Mouse (Mus musculus): ENCODE data around the gene U2surp. TPM values are rescaled to one million over a fixed set of nuclear protein-coding genes. Genes with fewer than 3 reads are reported as not detected.
"Not testable (repeated sequence)": the region's sequence is repeated elsewhere in the genome, so short reads cannot be mapped to it uniquely, and the experiment has no call there.

U2surp gene
- polyA plus RNA-seq, 1 experiment from 2014 or later = 48.7 TPM

DNA sequence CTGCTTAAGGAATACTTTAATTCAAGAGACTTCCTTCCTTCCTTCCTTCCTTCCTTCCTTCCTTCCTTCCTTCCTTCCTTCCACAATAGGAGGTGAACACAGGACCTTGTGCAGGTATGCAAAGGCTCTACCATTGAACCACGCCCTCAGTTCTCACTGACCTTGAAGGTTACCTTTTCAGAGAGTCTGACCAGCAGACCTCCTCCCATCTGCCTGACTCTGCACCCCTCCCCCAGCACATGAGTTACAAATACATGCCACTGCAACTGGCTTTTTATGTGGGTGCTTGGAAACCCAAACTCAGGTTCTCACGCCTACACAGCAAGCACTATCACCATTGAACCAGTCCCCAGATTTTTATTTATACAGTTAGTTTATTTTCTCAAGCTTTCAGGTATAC is 10.8 kb upstream of the U2surp start:
- H3K9me3 ChIP-seq (replicated peaks; ENCODE audit: control insufficient read depth, low read length) = no peaks in the 10 kb centered on the region

DNA sequence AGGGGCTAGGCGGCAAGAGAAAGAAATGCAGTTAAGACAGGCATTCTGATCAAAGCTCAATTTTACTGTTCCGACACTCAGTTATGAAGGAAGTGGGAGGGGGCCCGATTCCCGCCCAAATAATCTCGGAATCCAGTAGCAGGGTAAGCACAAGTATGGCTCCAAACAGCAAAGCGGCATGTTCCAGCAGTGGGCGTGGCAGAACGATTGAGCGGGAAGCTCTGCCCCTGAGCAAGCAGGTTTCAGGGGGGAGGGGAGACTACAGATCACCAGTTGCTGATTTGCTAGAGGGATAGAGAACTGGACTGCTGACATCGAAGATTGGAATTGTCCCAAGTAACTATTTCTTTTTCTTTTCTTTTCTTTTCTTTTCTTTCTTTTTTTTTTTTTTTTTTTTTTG is 9.8 kb upstream of the U2surp start:
- ATAC-seq (ENCODE audit: low read depth) = 0 out of 2 replicates have a peak, but pooled peaks have one; percentile 13
- Histone ChIP-seq H3K4me2 (ENCODE audit: low read depth, low read length) (no peak overlapping the region), H3K27ac (ENCODE audit: low read length) (no peak overlapping the region), H3K9me3 (replicated peaks; ENCODE audit: control insufficient read depth, low read length) (no peaks in the 10 kb centered on the region), H3K4me3 (ENCODE audit: low read depth, low read length) (no peak overlapping the region), H3K9ac (ENCODE audit: low read depth, low read length) (no peak overlapping the region), H3K4me1 (ENCODE audit: control insufficient read depth, low read depth, low read length) (no peaks in the 10 kb centered on the region), H3K36me3 (ENCODE audit: control insufficient read depth, insufficient read depth) (no peaks in the 10 kb centered on the region), H3K27me3 (ENCODE audit: control insufficient read depth, insufficient read depth, low read depth, low read length) (no peaks in the 10 kb centered on the region)
- WGBS (ENCODE audit: insufficient replicate concordance) = 35% methylated on average over 10 of the region's 10 CpGs

More for the DNA sequence above, 10.8 kb upstream of the U2surp start:
- Histone ChIP-seq H3K36me3 (ENCODE audit: control insufficient read depth, insufficient read depth) (no peaks in the 10 kb centered on the region), H3K9ac (ENCODE audit: low read depth, low read length) (no peak overlapping the region), H3K4me2 (ENCODE audit: low read depth, low read length) (no peak overlapping the region), H3K4me3 (ENCODE audit: low read depth, low read length) (no peak overlapping the region), H3K4me1 (ENCODE audit: control insufficient read depth, low read depth, low read length) (no peaks in the 10 kb centered on the region), H3K27me3 (ENCODE audit: control insufficient read depth, insufficient read depth, low read depth, low read length) (no peaks in the 10 kb centered on the region), H3K27ac (ENCODE audit: low read length) (no peak overlapping the region)
- 59% methylated on average over 2 of the region's 2 CpGs for WGBS (ENCODE audit: insufficient replicate concordance)
- no peak for ATAC-seq (ENCODE audit: low read depth)

DNA sequence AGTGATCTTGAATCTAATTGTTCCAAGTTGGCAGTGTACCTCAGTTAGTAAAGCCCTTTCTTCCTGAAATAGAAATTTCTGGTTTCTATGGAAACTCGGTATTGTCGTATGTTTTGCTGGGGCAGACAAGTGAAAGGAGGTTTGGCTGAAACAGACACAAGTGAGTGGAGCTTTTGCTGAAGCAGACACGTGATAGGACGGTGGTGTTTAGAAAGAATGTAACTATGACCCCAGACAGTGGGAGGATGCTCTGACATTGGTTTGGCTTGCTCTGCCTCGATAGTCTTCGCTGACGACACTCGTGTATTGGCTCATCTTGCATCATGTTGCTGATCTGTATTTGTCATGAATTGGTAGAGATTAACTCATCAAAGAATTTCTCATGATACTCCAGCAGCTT is 9.2 kb upstream of the U2surp start:
- Histone ChIP-seq H3K4me1 (ENCODE audit: control insufficient read depth, low read depth, low read length) (no peaks in the 10 kb centered on the region), H3K27ac (ENCODE audit: low read length) (no peak overlapping the region), H3K4me2 (ENCODE audit: low read depth, low read length) (no peak overlapping the region), H3K9me3 (replicated peaks; ENCODE audit: control insufficient read depth, low read length) (no peaks in the 10 kb centered on the region), H3K9ac (ENCODE audit: low read depth, low read length) (no peak overlapping the region), H3K36me3 (ENCODE audit: control insufficient read depth, insufficient read depth) (no peaks in the 10 kb centered on the region), H3K27me3 (ENCODE audit: control insufficient read depth, insufficient read depth, low read depth, low read length) (no peaks in the 10 kb centered on the region), H3K4me3 (ENCODE audit: low read depth, low read length) (no peak overlapping the region)
- ATAC-seq (ENCODE audit: low read depth) = no peak
- WGBS (ENCODE audit: insufficient replicate concordance) = 67% methylated on average over 8 of the region's 8 CpGs

DNA sequence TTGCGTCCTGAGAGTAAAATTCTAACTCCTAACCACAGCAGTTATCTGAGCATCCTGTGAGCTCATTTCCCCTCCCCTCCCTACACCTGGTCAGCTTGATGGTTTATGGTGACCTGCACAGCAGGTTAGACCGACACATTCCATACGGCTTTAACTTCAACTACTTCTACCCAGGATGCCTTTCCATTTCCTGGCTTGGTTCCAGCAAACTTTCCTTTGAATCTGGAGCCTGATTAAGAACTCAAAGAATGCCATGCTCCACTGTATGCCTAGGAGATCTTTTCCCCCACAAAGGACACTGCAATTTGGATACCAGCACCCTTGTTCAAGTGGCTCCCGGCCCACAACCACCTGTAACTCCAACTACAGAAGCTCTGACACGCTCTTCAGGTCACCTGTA is 8.8 kb upstream of the U2surp start:
- Histone ChIP-seq H3K9ac (ENCODE audit: low read depth, low read length) (no peak overlapping the region), H3K4me3 (ENCODE audit: low read depth, low read length) (no peak overlapping the region), H3K27me3 (ENCODE audit: control insufficient read depth, insufficient read depth, low read depth, low read length) (no peaks in the 10 kb centered on the region), H3K27ac (ENCODE audit: low read length) (no peak overlapping the region), H3K9me3 (replicated peaks; ENCODE audit: control insufficient read depth, low read length) (no peaks in the 10 kb centered on the region), H3K36me3 (ENCODE audit: control insufficient read depth, insufficient read depth) (no peaks in the 10 kb centered on the region), H3K4me2 (ENCODE audit: low read depth, low read length) (no peak overlapping the region), H3K4me1 (ENCODE audit: control insufficient read depth, low read depth, low read length) (no peaks in the 10 kb centered on the region)
- no peak for ATAC-seq (ENCODE audit: low read depth)
- WGBS (ENCODE audit: insufficient replicate concordance) = 70% methylated on average over 5 of the region's 5 CpGs

DNA sequence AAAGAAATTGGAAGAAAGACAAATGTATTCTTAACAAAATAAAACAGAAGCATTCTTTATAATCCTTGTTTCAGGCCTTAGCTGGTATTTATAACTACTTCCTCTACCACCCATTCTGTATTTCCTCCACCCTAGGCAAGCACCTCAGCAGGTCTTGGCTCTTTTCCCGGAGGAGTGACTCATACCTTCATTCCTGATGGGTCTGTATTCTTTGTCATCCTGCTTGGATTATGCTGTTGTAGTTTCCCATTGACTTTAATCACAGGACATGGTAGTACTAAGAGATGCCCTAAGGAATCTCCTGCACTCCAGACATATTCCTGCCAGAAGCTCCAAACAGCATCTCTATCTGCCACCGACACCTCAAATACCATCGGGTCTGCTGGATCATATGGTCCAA is 2.6 kb upstream of the U2surp start:
- peaks cover 11% of the 10 kb centered on the region for H3K4me1 ChIP-seq (ENCODE audit: control insufficient read depth, low read depth, low read length)
- H3K36me3 ChIP-seq (ENCODE audit: control insufficient read depth, insufficient read depth); H3K27me3 ChIP-seq (ENCODE audit: control insufficient read depth, insufficient read depth, low read depth, low read length); H3K4me3 ChIP-seq (ENCODE audit: low read depth, low read length); H3K9ac ChIP-seq (ENCODE audit: low read depth, low read length); H3K4me2 ChIP-seq (ENCODE audit: low read depth, low read length); H3K9me3 ChIP-seq (replicated peaks; ENCODE audit: control insufficient read depth, low read length); ATAC-seq (ENCODE audit: low read depth); H3K27ac ChIP-seq (ENCODE audit: low read length): not testable (repeated sequence)
- 79% methylated on average over 3 of the region's 3 CpGs for WGBS (ENCODE audit: insufficient replicate concordance)

DNA sequence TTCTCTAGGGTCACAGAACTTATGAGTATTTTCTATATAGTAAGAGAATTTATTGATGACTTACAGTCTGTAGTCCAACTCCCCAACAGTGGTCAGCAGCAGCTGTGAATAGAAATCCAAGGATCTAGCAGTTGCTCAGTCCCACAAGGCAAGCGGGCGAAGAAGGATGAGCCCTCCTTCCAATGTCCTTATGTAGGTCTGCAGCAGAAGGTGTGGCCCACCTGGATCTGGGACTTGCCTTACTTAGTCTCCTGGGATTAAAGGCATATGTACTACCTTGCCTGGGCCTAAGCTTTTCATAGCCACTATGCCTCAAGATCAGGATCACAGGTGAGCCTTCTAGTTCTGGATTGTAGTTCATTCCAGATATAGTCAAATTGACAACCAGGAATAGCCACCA is 2.0 kb upstream of the U2surp start:
- 85% methylated on average over 2 of the region's 2 CpGs for WGBS (ENCODE audit: insufficient replicate concordance)
- no peaks in the 10 kb centered on the region for H3K9me3 ChIP-seq (replicated peaks; ENCODE audit: control insufficient read depth, low read length)
- H3K9ac ChIP-seq (ENCODE audit: low read depth, low read length) = no peak overlapping the region
- H3K36me3 ChIP-seq (ENCODE audit: control insufficient read depth, insufficient read depth) = no peaks in the 10 kb centered on the region
- H3K27ac ChIP-seq (ENCODE audit: low read length) = no peak overlapping the region
- peaks cover 11% of the 10 kb centered on the region for H3K4me1 ChIP-seq (ENCODE audit: control insufficient read depth, low read depth, low read length)
- H3K4me2 ChIP-seq (ENCODE audit: low read depth, low read length) = no peak overlapping the region
- no peak for ATAC-seq (ENCODE audit: low read depth)
- no peak overlapping the region for H3K4me3 ChIP-seq (ENCODE audit: low read depth, low read length)
- no peaks in the 10 kb centered on the region for H3K27me3 ChIP-seq (ENCODE audit: control insufficient read depth, insufficient read depth, low read depth, low read length)

DNA sequence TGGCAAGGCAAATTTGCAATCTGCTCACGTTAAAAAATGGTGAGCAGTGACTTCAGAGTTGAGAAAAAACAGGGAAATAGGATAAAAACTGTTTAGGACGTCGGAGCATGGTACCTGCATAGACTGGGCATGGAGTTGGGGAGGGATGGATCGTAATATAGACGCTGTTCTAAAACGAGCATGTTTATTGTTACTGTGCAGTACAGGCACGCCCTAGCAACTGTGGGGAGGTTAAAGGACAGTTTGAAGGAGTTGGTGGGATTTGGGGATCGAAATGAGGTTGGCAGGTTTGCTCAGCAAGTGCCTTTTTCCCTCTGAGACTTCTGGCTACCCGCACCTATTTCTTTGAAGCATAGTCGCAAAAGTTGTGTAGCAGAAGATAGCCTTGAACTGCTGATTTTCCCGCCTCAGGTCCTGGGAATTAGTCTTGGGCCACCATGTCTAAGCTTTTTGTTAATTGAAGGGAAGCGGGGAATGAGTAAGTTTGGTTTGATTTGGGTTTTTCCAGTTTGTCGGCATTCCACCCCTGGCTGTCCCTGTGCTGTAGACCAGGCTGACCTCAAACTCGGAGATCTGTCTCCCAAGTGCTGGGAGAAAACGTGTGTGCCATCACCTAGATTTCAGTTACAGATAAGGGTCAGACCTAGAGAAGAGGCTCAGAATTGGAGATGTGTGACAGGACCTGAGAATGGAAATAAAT is 685 bp upstream of the U2surp start:
- WGBS (ENCODE audit: insufficient replicate concordance) = 15% methylated on average over 15 of the region's 15 CpGs
- peak; percentile 30 for ATAC-seq (ENCODE audit: low read depth)
- H3K27ac ChIP-seq (ENCODE audit: low read length) = peak overlapping the region; percentile 88
- no peaks in the 10 kb centered on the region for H3K9me3 ChIP-seq (replicated peaks; ENCODE audit: control insufficient read depth, low read length)
- H3K4me3 ChIP-seq (ENCODE audit: low read depth, low read length) = peak overlapping the region; percentile 96
- H3K9ac ChIP-seq (ENCODE audit: low read depth, low read length) = peak overlapping the region; percentile 78
- peaks cover 11% of the 10 kb centered on the region for H3K4me1 ChIP-seq (ENCODE audit: control insufficient read depth, low read depth, low read length)
- H3K36me3 ChIP-seq (ENCODE audit: control insufficient read depth, insufficient read depth) = no peaks in the 10 kb centered on the region
- H3K4me2 ChIP-seq (ENCODE audit: low read depth, low read length) = peak overlapping the region; percentile 96
- no peaks in the 10 kb centered on the region for H3K27me3 ChIP-seq (ENCODE audit: control insufficient read depth, insufficient read depth, low read depth, low read length)

DNA sequence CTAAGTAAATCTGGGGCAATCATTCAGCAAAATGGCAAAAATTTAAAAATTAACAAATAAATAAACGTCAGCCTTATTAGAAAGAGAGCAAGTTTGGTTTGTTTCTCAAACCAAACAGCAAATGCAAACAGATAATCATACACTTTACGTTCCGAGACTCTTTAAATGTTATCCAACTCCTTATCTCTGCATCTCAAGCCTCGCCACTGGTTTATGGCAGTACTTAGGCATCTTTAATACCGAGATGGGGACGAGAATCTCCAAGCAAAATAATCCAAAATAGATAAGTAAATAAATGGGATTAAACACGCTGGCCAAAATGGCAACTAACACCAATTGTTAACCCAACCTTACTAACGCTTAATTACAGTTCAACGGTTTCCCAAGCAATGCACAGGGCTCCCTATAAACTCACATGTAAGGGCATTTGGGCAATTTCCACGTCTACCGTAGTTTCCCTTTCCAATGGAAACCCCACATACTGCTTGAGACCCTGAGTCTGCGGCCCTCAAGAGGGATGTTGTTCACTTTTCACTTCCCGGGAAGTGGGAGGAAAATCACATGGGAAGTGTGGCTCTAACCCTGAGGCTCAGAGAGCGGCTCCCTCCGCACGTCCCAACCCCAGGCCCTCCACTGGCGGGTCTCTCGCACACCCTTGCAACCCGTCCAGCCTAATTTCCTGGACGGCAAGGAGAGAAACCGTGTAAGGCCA is 947 bp downstream of the U2surp start:
- Histone ChIP-seq H3K4me2 (ENCODE audit: low read depth, low read length) (peak overlapping the region; percentile 96), H3K9ac (ENCODE audit: low read depth, low read length) (peak overlapping the region; percentile 96), H3K9me3 (replicated peaks; ENCODE audit: control insufficient read depth, low read length) (no peaks in the 10 kb centered on the region), H3K27me3 (ENCODE audit: control insufficient read depth, insufficient read depth, low read depth, low read length) (no peaks in the 10 kb centered on the region), H3K36me3 (ENCODE audit: control insufficient read depth, insufficient read depth) (no peaks in the 10 kb centered on the region), H3K4me1 (ENCODE audit: control insufficient read depth, low read depth, low read length) (peaks cover 11% of the 10 kb centered on the region), H3K27ac (ENCODE audit: low read length) (peak overlapping the region; percentile 93), H3K4me3 (ENCODE audit: low read depth, low read length) (peak overlapping the region; percentile 96)
- peak; percentile 3 for ATAC-seq (ENCODE audit: low read depth)
- 1% methylated on average over 21 of the region's 21 CpGs for WGBS (ENCODE audit: insufficient replicate concordance)

DNA sequence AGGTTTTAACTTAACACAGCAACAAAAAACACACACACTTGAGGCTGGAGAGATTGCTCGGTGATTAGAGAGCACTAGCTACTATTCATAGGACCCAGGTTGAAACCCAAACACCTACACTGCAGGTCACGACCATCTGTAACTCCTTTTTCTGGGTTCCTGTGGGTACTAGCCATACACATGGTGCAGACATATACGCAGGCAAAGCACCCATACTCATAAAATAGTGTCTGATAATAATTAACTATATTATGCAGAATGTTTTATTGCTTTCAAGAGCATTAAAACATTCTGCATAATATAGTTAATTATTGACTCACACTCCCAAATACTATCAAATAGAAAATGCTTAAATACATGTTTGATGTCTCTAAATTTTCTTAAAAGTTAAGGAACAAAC is 6.1 kb downstream of the U2surp start:
- Histone ChIP-seq H3K27ac (ENCODE audit: low read length) (no peak overlapping the region), H3K4me2 (ENCODE audit: low read depth, low read length) (no peak overlapping the region), H3K36me3 (ENCODE audit: control insufficient read depth, insufficient read depth) (no peaks in the 10 kb centered on the region; the same call in 1 of the 2 replicates), H3K4me3 (ENCODE audit: low read depth, low read length) (no peak overlapping the region), H3K9me3 (replicated peaks; ENCODE audit: control insufficient read depth, low read length) (no peaks in the 10 kb centered on the region), H3K9ac (ENCODE audit: low read depth, low read length) (no peak overlapping the region), H3K4me1 (ENCODE audit: control insufficient read depth, low read depth, low read length) (peaks cover 9% of the 10 kb centered on the region), H3K27me3 (ENCODE audit: control insufficient read depth, insufficient read depth, low read depth, low read length) (no peaks in the 10 kb centered on the region)
- no peak for ATAC-seq (ENCODE audit: low read depth)
- 60% methylated on average over 3 of the region's 3 CpGs for WGBS (ENCODE audit: insufficient replicate concordance)

Data from liver, embryonic 16.5 days (tissue).